Mouse (Mus musculus): ENCODE data around the gene Gm136. TPM values are rescaled to one million over a fixed set of nuclear protein-coding genes. Genes with fewer than 3 reads are reported as not detected.

Gm136 gene
- not detected in 2 replicates for polyA plus RNA-seq (2014; fragmentation: Nextera tagmentation; extraction: Ambion mirVana)

DNA sequence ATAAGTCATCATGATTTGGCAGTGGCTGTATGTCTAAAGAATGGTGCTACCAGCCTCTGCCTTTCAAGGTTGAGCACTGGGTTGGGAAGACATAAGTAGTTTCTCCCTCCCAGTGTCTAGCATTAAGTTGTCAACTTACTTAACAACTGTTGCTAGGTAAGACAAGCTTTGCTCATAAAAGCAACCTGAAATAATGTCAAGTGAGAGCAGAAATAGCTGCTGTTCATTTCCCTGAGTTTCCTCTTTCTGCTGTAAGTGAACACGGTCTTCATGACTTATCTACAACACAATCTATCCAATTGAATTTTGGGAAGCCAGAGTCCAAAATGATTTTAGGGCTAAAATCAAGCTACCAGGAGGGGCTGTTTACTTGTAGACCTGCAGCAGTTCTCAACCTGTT is at the start of gene Gm136:
TSS of gene Gm136 (minus strand) at position 101 of the 400 bp plus-strand sequence.
- H3K4me2 ChIP-seq (replicated peaks; ENCODE audit: low read depth, low read length) = no peak within 1 kb of the TSS
- no peak within 1 kb of the TSS for H3K27ac ChIP-seq (ENCODE audit: low read depth, low read length)
- H3K4me1 ChIP-seq (replicated peaks; ENCODE audit: control insufficient read depth, insufficient read depth, low read length) = no peaks in the 10 kb centered on the region
- 95% methylated on average over 1 of the region's 1 CpGs for WGBS
- H3K9ac ChIP-seq (ENCODE audit: low read depth, low read length) = no peak within 1 kb of the TSS
- no peak within 1 kb of the TSS for H3K4me3 ChIP-seq (ENCODE audit: low read depth, low read length)
- no peak for DNase-seq (ENCODE audit: low spot score)
- H3K27me3 ChIP-seq (ENCODE audit: control insufficient read depth, insufficient read depth, low read length) = no peaks in the 10 kb centered on the region
- no peaks in the 10 kb centered on the region for H3K36me3 ChIP-seq (ENCODE audit: control insufficient read depth, insufficient read depth, low read length)
- H3K9me3 ChIP-seq (ENCODE audit: control insufficient read depth, low read length) = no peaks in the 10 kb centered on the region
- no peak for ATAC-seq (ENCODE audit: low FRiP score)

GRCm38 (mm10) chr4:34801166-34802034 is 45.3 kb upstream of the Gm136 start:
- Histone ChIP-seq H3K9me3 (ENCODE audit: control insufficient read depth, low read length) (no peaks in the 10 kb centered on the region), H3K4me1 (replicated peaks; ENCODE audit: control insufficient read depth, insufficient read depth, low read length) (no peaks in the 10 kb centered on the region), H3K4me3 (ENCODE audit: low read depth, low read length) (no peak overlapping the region), H3K27me3 (ENCODE audit: control insufficient read depth, insufficient read depth, low read length) (no peaks in the 10 kb centered on the region), H3K27ac (ENCODE audit: low read depth, low read length) (no peak overlapping the region), H3K9ac (ENCODE audit: low read depth, low read length) (no peak overlapping the region), H3K36me3 (ENCODE audit: control insufficient read depth, insufficient read depth, low read length) (peaks cover under 1% of the 10 kb centered on the region; the same call in 1 of the 2 replicates), H3K4me2 (replicated peaks; ENCODE audit: low read depth, low read length) (no peak overlapping the region)
- no peak for ATAC-seq (ENCODE audit: low FRiP score)
- DNase-seq (ENCODE audit: low spot score) = no peak
- 86% methylated on average over 13 of the region's 14 CpGs for WGBS

DNA sequence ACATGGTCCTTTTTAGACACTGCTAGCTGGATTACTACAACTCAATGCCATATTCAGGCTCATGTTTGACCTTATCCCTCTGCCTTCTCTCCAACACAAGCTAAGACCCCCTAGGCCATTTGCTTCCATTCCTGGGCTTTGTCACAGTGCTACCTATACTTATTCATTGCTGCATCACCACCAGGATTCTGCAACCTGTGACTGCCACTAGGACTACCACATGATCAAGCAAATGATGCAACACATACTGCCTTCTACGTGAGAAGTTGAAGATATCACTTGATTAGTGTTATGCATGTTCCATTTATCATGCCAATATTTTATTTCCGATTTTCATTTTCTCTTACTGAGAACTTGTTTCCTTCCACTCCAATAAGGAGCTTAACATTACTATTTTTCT is 41.9 kb upstream of the Gm136 start:
- H3K36me3 ChIP-seq (ENCODE audit: control insufficient read depth, insufficient read depth, low read length) = no peaks in the 10 kb centered on the region
- H3K9me3 ChIP-seq (ENCODE audit: control insufficient read depth, low read length) = no peaks in the 10 kb centered on the region
- H3K4me2 ChIP-seq (replicated peaks; ENCODE audit: low read depth, low read length) = no peak overlapping the region
- no peak overlapping the region for H3K9ac ChIP-seq (ENCODE audit: low read depth, low read length)
- no peak overlapping the region for H3K4me3 ChIP-seq (ENCODE audit: low read depth, low read length)
- no peak for DNase-seq (ENCODE audit: low spot score)
- H3K4me1 ChIP-seq (replicated peaks; ENCODE audit: control insufficient read depth, insufficient read depth, low read length) = no peaks in the 10 kb centered on the region
- H3K27ac ChIP-seq (ENCODE audit: low read depth, low read length) = no peak overlapping the region
- ATAC-seq (ENCODE audit: low FRiP score) = no peak
- H3K27me3 ChIP-seq (ENCODE audit: control insufficient read depth, insufficient read depth, low read length) = no peaks in the 10 kb centered on the region
- WGBS = 91% methylated on average over 2 of the region's 2 CpGs

- no peak for ATAC-seq (ENCODE audit: low FRiP score)
- Histone ChIP-seq H3K9ac (ENCODE audit: low read depth, low read length) (no peak overlapping the region), H3K36me3 (ENCODE audit: control insufficient read depth, insufficient read depth, low read length) (no peaks in the 10 kb centered on the region), H3K9me3 (ENCODE audit: control insufficient read depth, low read length) (no peaks in the 10 kb centered on the region), H3K4me2 (replicated peaks; ENCODE audit: low read depth, low read length) (no peak overlapping the region), H3K27me3 (ENCODE audit: control insufficient read depth, insufficient read depth, low read length) (no peaks in the 10 kb centered on the region), H3K27ac (ENCODE audit: low read depth, low read length) (no peak overlapping the region), H3K4me1 (replicated peaks; ENCODE audit: control insufficient read depth, insufficient read depth, low read length) (no peaks in the 10 kb centered on the region), H3K4me3 (ENCODE audit: low read depth, low read length) (no peak overlapping the region)
- DNase-seq (ENCODE audit: low spot score) = no peak
- 85% methylated on average over 8 of the region's 8 CpGs for WGBS
Measured at GRCm38 (mm10) chr4:34797294-34797983, 41.4 kb upstream of the Gm136 start.

DNA sequence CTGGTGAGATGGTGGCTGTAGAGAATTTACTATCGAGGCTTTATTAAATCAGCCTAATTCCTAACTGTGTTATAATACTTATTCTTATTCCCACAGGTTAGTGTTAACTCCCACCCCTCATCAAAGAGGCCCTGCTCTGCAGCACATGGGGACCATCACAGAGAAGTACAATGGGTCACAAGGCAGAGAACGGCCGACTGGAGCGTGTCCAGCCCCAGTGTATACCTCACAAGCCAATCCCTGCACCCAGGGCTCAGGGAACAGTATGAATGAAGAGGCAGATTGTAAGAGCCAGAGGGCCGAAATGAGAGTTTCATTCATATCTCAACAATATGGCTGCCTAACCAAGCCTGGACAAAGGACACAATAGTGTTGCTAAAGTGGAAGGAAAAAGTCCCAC is 40.2 kb upstream of the Gm136 start:
- H3K9ac ChIP-seq (ENCODE audit: low read depth, low read length) = no peak overlapping the region
- no peaks in the 10 kb centered on the region for H3K9me3 ChIP-seq (ENCODE audit: control insufficient read depth, low read length)
- no peak overlapping the region for H3K4me2 ChIP-seq (replicated peaks; ENCODE audit: low read depth, low read length)
- H3K36me3 ChIP-seq (ENCODE audit: control insufficient read depth, insufficient read depth, low read length) = no peaks in the 10 kb centered on the region
- no peak for DNase-seq (ENCODE audit: low spot score)
- ATAC-seq (ENCODE audit: low FRiP score) = no peak
- no peaks in the 10 kb centered on the region for H3K4me1 ChIP-seq (replicated peaks; ENCODE audit: control insufficient read depth, insufficient read depth, low read length)
- no peaks in the 10 kb centered on the region for H3K27me3 ChIP-seq (ENCODE audit: control insufficient read depth, insufficient read depth, low read length)
- H3K4me3 ChIP-seq (ENCODE audit: low read depth, low read length) = no peak overlapping the region
- no peak overlapping the region for H3K27ac ChIP-seq (ENCODE audit: low read depth, low read length)
- 89% methylated on average over 5 of the region's 5 CpGs for WGBS

- Histone ChIP-seq H3K4me1 (replicated peaks; ENCODE audit: control insufficient read depth, insufficient read depth, low read length) (no peaks in the 10 kb centered on the region), H3K36me3 (ENCODE audit: control insufficient read depth, insufficient read depth, low read length) (no peaks in the 10 kb centered on the region), H3K4me2 (replicated peaks; ENCODE audit: low read depth, low read length) (no peak overlapping the region), H3K9me3 (ENCODE audit: control insufficient read depth, low read length) (no peaks in the 10 kb centered on the region), H3K27me3 (ENCODE audit: control insufficient read depth, insufficient read depth, low read length) (no peaks in the 10 kb centered on the region), H3K9ac (ENCODE audit: low read depth, low read length) (no peak overlapping the region), H3K27ac (ENCODE audit: low read depth, low read length) (no peak overlapping the region), H3K4me3 (ENCODE audit: low read depth, low read length) (no peak overlapping the region)
- ATAC-seq (ENCODE audit: low FRiP score) (no peak), DNase-seq (ENCODE audit: low spot score) (no peak)
- WGBS = 87% methylated on average over 3 of the region's 3 CpGs
Measured at GRCm38 (mm10) chr4:34786476-34786875, 30.4 kb upstream of the Gm136 start.

DNA sequence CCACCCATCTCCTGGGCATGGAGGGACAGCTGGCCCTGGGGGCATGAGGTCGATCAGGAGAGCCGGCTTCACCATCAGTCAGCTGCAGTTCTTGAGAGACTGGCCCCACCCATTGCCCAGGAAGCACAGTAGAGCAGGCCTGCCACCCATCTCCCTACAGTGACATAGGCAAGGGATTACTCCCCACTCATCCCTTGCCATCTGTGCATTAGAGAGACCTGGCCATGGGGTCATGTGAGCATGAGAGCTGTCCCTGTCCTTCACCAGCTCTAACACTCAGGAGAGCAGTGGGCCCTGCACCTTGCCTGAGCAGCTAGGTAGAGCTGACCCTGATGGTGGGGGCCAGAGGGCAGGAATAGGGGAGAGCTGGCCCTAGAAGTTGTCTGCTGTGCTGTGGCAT is 29.6 kb upstream of the Gm136 start:
- WGBS = 76% methylated on average over 2 of the region's 2 CpGs
- H3K27me3 ChIP-seq (ENCODE audit: control insufficient read depth, insufficient read depth, low read length) = no peaks in the 10 kb centered on the region
- ATAC-seq (ENCODE audit: low FRiP score) (no peak; the same call in 1 of the 2 replicates), DNase-seq (ENCODE audit: low spot score) (no peak)
- no peaks in the 10 kb centered on the region for H3K4me1 ChIP-seq (replicated peaks; ENCODE audit: control insufficient read depth, insufficient read depth, low read length)
- no peak overlapping the region for H3K27ac ChIP-seq (ENCODE audit: low read depth, low read length)
- no peak overlapping the region for H3K4me2 ChIP-seq (replicated peaks; ENCODE audit: low read depth, low read length)
- H3K36me3 ChIP-seq (ENCODE audit: control insufficient read depth, insufficient read depth, low read length) = no peaks in the 10 kb centered on the region
- H3K9me3 ChIP-seq (ENCODE audit: control insufficient read depth, low read length) = no peaks in the 10 kb centered on the region
- no peak overlapping the region for H3K4me3 ChIP-seq (ENCODE audit: low read depth, low read length)
- H3K9ac ChIP-seq (ENCODE audit: low read depth, low read length) = no peak overlapping the region

DNA sequence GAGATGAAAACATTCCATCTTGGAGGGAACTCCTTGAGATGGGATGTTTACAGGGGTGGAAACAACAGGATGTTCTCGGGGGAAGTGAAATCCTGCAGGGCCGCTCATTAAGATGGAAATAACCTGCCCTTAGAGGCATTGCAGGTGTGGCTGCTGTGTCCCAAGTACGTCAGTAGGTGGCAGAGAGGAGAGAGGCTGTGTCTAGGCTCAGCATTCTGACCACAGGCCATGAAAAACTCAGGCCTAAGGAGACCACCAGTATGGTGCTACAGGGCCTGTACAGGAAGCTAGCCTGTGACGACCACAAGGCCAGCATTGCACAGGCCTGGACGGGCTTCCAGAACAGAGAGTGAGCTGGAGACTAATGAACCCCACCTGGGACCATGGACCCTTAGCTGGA is 28.8 kb upstream of the Gm136 start:
- no peak for DNase-seq (ENCODE audit: low spot score)
- no peaks in the 10 kb centered on the region for H3K36me3 ChIP-seq (ENCODE audit: control insufficient read depth, insufficient read depth, low read length)
- no peak overlapping the region for H3K27ac ChIP-seq (ENCODE audit: low read depth, low read length)
- no peak overlapping the region for H3K4me3 ChIP-seq (ENCODE audit: low read depth, low read length)
- no peaks in the 10 kb centered on the region for H3K9me3 ChIP-seq (ENCODE audit: control insufficient read depth, low read length)
- H3K9ac ChIP-seq (ENCODE audit: low read depth, low read length) = no peak overlapping the region
- H3K27me3 ChIP-seq (ENCODE audit: control insufficient read depth, insufficient read depth, low read length) = no peaks in the 10 kb centered on the region
- WGBS = 56% methylated on average over 5 of the region's 5 CpGs
- H3K4me1 ChIP-seq (replicated peaks; ENCODE audit: control insufficient read depth, insufficient read depth, low read length) = no peaks in the 10 kb centered on the region
- H3K4me2 ChIP-seq (replicated peaks; ENCODE audit: low read depth, low read length) = no peak overlapping the region
- no peak for ATAC-seq (ENCODE audit: low FRiP score)

DNA sequence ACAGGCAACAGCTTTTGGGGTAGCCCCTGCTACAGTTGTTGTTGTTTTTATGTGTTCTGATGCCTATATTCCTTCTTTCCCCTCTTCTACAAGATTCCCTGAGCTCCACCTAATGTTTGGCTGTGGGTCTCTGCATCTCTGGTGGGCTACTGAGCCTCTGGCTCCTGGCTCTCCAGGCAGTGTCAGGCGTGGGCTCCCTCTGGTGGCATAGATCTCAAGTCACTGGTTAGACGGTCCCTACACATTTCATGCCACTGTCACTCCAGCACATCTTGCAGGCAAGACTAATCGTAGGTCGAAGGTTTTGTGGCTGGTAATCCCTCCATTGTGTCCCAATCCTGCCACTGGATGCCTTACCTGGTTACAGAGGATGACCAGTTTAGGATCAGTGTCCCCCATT is 26.7 kb upstream of the Gm136 start:
- Histone ChIP-seq H3K27ac (ENCODE audit: low read depth, low read length) (no peak overlapping the region), H3K4me1 (replicated peaks; ENCODE audit: control insufficient read depth, insufficient read depth, low read length) (no peaks in the 10 kb centered on the region), H3K4me2 (replicated peaks; ENCODE audit: low read depth, low read length) (no peak overlapping the region), H3K27me3 (ENCODE audit: control insufficient read depth, insufficient read depth, low read length) (no peaks in the 10 kb centered on the region), H3K9ac (ENCODE audit: low read depth, low read length) (no peak overlapping the region), H3K9me3 (ENCODE audit: control insufficient read depth, low read length) (no peaks in the 10 kb centered on the region), H3K36me3 (ENCODE audit: control insufficient read depth, insufficient read depth, low read length) (no peaks in the 10 kb centered on the region), H3K4me3 (ENCODE audit: low read depth, low read length) (no peak overlapping the region)
- DNase-seq (ENCODE audit: low spot score) = peak; percentile 24
- no peak for ATAC-seq (ENCODE audit: low FRiP score)
- 40% methylated on average over 4 of the region's 4 CpGs for WGBS
